Mouse (Mus musculus) kidney, adult 2 months (tissue): ENCODE data around the gene Xpnpep2. TPM values are rescaled to one million over a fixed set of nuclear protein-coding genes. Genes with fewer than 3 reads are reported as not detected.

ENCODE experiments used
- DNase-seq: peaks from one replicate; pipeline ENCODE4 v3.0.0; 2021
- H3K27ac ChIP-seq: fragments of 200-500 bp; 2 replicates; pipeline ENCODE4 v1.5.1; 2012; ENCODE audit warnings: low read depth, low read length, control low read depth, inconsistent platforms; ENCODE audit not compliant: insufficient read depth
- H3K27me3 ChIP-seq: fragments of 200-500 bp; replicated peaks from 2 replicates; pipeline ENCODE4 v1.6.1; 2012; ENCODE audit warnings: mild to moderate bottlenecking, moderate library complexity, low read length, inconsistent platforms; ENCODE audit not compliant: control insufficient read depth, insufficient read depth
- H3K36me3 ChIP-seq: fragments of 200-500 bp; 2 replicates; pipeline ENCODE4 v1.6.1; 2012; ENCODE audit warnings: mild to moderate bottlenecking, moderate library complexity, low read length, inconsistent platforms; ENCODE audit not compliant: control insufficient read depth, insufficient read depth
- H3K4me1 ChIP-seq: fragments of 200-500 bp; 2 replicates; pipeline ENCODE4 v1.6.1; 2011; ENCODE audit warnings: low read length; ENCODE audit not compliant: control insufficient read depth, insufficient read depth
- H3K4me3 ChIP-seq: fragments of 200-500 bp; 2 replicates; pipeline ENCODE4 v1.5.1; 2011; ENCODE audit warnings: mild to moderate bottlenecking, low read depth, low read length, control low read depth; ENCODE audit not compliant: insufficient read depth
- CTCF ChIP-seq: fragments of 200-500 bp; conservative IDR thresholded peaks from 2 replicates; pipeline ENCODE4 v1.5.1; 2011; ENCODE audit warnings: low read depth, mild to moderate bottlenecking, control low read depth, low read length, moderate library complexity, mixed read lengths; ENCODE audit not compliant: insufficient read depth, insufficient read length
- POLR2A ChIP-seq: fragments of 200-500 bp; IDR thresholded peaks from one replicate; pipeline ENCODE4 v1.6.1; 2011; ENCODE audit warnings: low read depth, low read length, control low read depth
- WGBS: fragments of 180-500 bp; shearing (Covaris S2); methylation state at CpG from one replicate; pipeline ENCODE4 v1.1.7; 2018; 5-methylcytosine and 5-hydroxymethylcytosine counted together
- polyA plus RNA-seq: library from polyadenylated mRNA; depleted of rRNA; stranded (reverse); fragments of >200 nt; gene quantifications from 2 replicates; pipeline ENCODE4 v1.2.3, GENCODE M21; 2012

Gene Xpnpep2
- polyA plus RNA-seq, 1 experiment, result 25.8 TPM

- H3K36me3 ChIP-seq, result no peaks in the 10 kb centered on the region
- no peaks in the 10 kb centered on the region for H3K4me1 ChIP-seq
- H3K27me3 ChIP-seq, result no peaks in the 10 kb centered on the region
- no peak for DNase-seq
- H3K27ac ChIP-seq, result no peak overlapping the region
- 46% methylated on average over 6 of the region's 6 CpGs for WGBS
- no peak for TF ChIP-seq CTCF
- TF ChIP-seq POLR2A, result no peak
- no peak overlapping the region for H3K4me3 ChIP-seq
Measured at GRCm38 (mm10) chrX:48126903-48127476, 18.5 kb downstream of the Xpnpep2 start.

DNA sequence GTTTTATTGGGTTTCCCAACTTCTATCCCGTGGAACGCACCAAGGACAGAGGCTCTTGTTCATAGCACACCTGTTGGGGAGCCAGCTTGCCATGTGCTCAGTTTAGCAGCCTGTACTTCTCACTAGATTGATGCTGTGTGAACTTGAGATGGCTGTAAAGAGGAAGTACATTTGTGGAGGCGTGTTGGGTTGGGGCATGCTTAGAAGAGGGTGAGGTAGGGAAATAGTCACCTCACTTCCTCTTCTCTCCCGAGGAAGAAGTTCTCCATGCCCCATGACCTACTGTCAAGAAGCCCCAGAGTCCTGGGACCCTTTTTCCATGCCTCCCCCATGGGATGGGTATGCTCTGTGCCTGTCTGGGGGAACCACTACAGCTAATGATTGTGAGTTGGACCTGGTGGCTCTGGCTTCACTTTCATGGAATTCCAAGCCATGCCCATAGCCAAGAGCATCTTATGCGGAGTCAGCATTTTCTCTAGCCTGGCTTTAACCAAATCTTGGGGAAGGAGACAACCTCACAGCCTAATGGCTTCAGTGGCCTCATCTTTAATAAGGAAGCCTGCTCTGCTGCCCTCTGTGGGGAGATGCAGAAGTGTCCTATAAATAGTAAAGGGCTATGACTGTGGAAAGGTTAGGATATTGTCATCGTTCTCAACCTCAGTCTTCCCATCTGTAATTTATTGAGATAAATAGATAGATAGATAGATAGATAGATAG, 19.1 kb downstream of the Xpnpep2 start:
- WGBS, result 67% methylated on average over 6 of the region's 6 CpGs
- Histone ChIP-seq H3K27me3 (no peaks in the 10 kb centered on the region), H3K36me3 (no peaks in the 10 kb centered on the region), H3K27ac (no peak overlapping the region), H3K4me3 (no peak overlapping the region), H3K4me1 (no peaks in the 10 kb centered on the region)
- DNase-seq, result no peak
- TF ChIP-seq CTCF (no peak), POLR2A (no peak)

DNA sequence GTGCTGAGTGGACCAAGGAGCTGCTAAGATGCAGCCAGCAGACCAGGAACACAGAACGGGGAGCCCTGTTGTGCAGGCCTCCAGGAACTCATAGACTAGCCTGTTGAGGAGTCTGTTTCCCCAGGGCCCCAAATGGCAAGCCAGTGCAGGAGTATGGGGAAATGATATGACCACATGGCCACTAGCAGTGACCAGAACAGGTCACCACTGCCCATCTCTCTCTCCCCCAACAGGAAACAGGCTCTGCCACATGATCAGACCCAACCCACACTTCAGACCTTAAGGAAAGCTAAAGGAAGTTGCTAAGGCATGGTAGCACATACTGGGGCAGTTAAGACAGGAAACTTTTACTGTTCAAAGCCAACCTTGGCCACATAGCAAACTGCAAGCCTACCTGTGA, 20.6 kb downstream of the Xpnpep2 start:
- Histone ChIP-seq H3K4me3 (no peak overlapping the region), H3K4me1 (no peaks in the 10 kb centered on the region), H3K27ac (no peak overlapping the region), H3K36me3 (no peaks in the 10 kb centered on the region), H3K27me3 (no peaks in the 10 kb centered on the region)
- DNase-seq, result no peak
- TF ChIP-seq POLR2A (no peak), CTCF (no peak)
- 91% methylated on average over 1 of the region's 1 CpGs for WGBS

DNA sequence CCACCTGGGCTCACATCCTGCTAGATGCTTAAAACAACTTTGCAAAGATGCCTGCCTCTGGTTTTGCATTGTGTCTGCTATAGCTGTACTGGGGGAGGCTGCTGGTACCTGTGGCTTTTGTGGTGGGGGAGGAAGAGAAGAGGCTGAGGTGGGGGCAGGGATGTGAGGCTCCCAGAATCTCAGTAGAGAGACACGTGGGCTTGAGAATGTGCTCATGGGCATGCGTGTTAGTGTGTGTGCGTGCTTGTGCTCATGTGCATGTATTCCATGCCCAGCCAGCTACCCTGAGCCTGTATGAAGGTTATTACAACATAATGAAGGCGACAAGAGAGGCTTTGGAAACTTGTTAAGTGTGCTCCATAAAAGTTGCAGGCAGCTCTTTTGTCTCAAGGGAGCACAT, 28.4 kb downstream of the Xpnpep2 start:
- Histone ChIP-seq H3K36me3 (no peaks in the 10 kb centered on the region), H3K4me1 (no peaks in the 10 kb centered on the region), H3K27ac (no peak overlapping the region), H3K27me3 (no peaks in the 10 kb centered on the region), H3K4me3 (no peak overlapping the region)
- no peak for DNase-seq
- TF ChIP-seq POLR2A (no peak), CTCF (no peak)
- WGBS, result 88% methylated on average over 4 of the region's 4 CpGs

- no peaks in the 10 kb centered on the region for H3K36me3 ChIP-seq
- no peak for DNase-seq
- no peaks in the 10 kb centered on the region for H3K4me1 ChIP-seq
- H3K27ac ChIP-seq, result no peak overlapping the region
- WGBS, result 77% methylated on average over 6 of the region's 6 CpGs
- TF ChIP-seq CTCF (no peak), POLR2A (no peak)
- no peaks in the 10 kb centered on the region for H3K27me3 ChIP-seq
- H3K4me3 ChIP-seq, result no peak overlapping the region
Measured at GRCm38 (mm10) chrX:48138011-48138410, 29.5 kb downstream of the Xpnpep2 start.

DNA sequence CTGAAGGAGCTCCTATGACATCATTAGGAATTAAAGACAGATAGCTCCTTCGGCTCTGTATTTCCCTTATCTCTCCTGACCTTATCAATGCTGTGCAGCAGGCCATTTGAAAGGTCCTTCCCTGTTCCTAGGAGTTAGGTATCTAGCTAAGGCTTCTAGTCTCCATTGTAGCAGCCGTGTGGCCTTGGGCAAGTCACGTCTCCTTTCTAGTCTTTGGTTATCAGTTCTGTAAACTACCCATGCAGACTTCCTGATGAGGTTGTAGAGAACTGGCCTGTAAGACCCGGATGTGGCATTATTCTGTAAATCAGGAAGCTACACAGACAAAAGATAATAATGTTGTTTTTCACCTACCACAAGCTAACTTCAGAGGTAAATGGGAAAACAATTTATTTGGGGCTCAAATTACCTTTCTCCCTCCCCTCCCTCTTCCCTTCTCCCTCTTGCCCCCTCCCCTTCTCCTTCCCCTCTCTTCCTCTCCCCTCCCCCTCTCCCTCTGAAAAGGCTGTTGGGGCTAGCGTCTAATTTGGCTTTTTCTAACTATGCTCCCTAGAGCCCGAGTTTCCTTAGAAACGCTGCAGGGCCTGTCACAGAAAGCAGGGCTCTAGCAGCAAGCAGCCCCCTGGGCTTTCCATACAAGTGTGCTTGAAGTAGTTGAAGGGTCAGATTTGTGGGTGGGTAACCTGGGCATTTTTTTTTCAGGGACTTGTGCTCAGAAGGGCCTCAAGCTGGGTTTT, 30.2 kb downstream of the Xpnpep2 start:
- H3K27ac ChIP-seq, result no peak overlapping the region
- H3K4me1 ChIP-seq, result no peaks in the 10 kb centered on the region
- H3K27me3 ChIP-seq, result no peaks in the 10 kb centered on the region
- TF ChIP-seq CTCF, result no peak
- TF ChIP-seq POLR2A, result no peak
- no peaks in the 10 kb centered on the region for H3K36me3 ChIP-seq
- H3K4me3 ChIP-seq, result no peak overlapping the region
- WGBS, result 51% methylated on average over 7 of the region's 7 CpGs
- no peak for DNase-seq
